Mouse (Mus musculus) heart, postnatal 0 days (tissue): ENCODE data around the gene Ubfd1.

Experiments used
- CTCF ChIP-seq: IDR thresholded peaks from 2 replicates; pipeline ENCODE4 v1.5.1; 2016; ENCODE audit warnings: antibody characterized with exemption, control low read depth, low read depth
- EP300 ChIP-seq: IDR thresholded peaks from 2 replicates; pipeline ENCODE4 v1.6.1; 2016; ENCODE audit warnings: antibody characterized with exemption, low read depth

DNA sequence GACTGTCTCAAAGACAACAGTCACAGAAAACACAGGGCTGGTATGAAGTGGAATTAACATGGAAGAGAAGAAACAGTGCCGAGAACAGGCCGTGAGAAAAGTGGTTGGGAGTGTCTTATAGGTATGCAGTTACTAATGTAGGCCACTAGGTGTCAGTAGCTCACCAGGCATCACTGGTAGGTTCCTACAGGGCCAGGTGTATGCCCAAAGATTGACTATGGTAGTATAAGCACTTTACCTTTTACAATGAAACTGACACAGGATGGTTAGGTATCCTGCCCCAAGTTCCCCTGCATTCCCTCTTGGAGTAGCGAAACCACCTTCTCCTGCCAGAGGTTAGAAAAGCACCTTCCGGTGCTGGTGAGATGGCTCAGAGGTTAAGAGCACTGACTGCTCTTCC lies 32.2 kb downstream of the Ubfd1 start:
- TF ChIP-seq CTCF (peak; percentile 81), EP300 (no peak)
